Mouse (Mus musculus): ENCODE measurements around the gene Etv6. TPM values are rescaled to one million over a fixed set of nuclear protein-coding genes. Genes with fewer than 3 reads are reported as not detected.

The Etv6 gene
- polyA plus RNA-seq, 1 experiment from 2014 or later = 3.4 TPM

- no peak overlapping the region for H3K9ac ChIP-seq (ENCODE audit: low read depth, low read length)
- no peak overlapping the region for H3K4me2 ChIP-seq (ENCODE audit: low read length)
- no peaks in the 10 kb centered on the region for H3K27me3 ChIP-seq (replicated peaks; ENCODE audit: control insufficient read depth, insufficient read depth, low read length)
- 0 out of 2 replicates have a peak, but pooled peaks have one; percentile 18 for ATAC-seq
- no peak overlapping the region for H3K27ac ChIP-seq (ENCODE audit: low read depth, low read length)
- H3K36me3 ChIP-seq (ENCODE audit: control insufficient read depth, insufficient read depth, low read length) = no peaks in the 10 kb centered on the region
- 69% methylated on average over 9 of the region's 9 CpGs for WGBS
- H3K4me1 ChIP-seq (ENCODE audit: control insufficient read depth, insufficient read depth, low read depth, low read length) = peaks cover 7% of the 10 kb centered on the region
- H3K4me3 ChIP-seq (ENCODE audit: low read length) = no peak overlapping the region
- H3K9me3 ChIP-seq (ENCODE audit: control insufficient read depth, low read length) = no peaks in the 10 kb centered on the region
These were observed 24.5 kb downstream of the Etv6 start for GRCm38 (mm10) chr6:134060036-134060435.

- no peak overlapping the region for H3K4me2 ChIP-seq (ENCODE audit: low read length)
- H3K4me1 ChIP-seq (ENCODE audit: control insufficient read depth, insufficient read depth, low read depth, low read length) = peaks cover 7% of the 10 kb centered on the region
- H3K36me3 ChIP-seq (ENCODE audit: control insufficient read depth, insufficient read depth, low read length) = no peaks in the 10 kb centered on the region
- no peaks in the 10 kb centered on the region for H3K9me3 ChIP-seq (ENCODE audit: control insufficient read depth, low read length)
- 77% methylated on average over 12 of the region's 12 CpGs for WGBS
- no peaks in the 10 kb centered on the region for H3K27me3 ChIP-seq (replicated peaks; ENCODE audit: control insufficient read depth, insufficient read depth, low read length)
- H3K27ac ChIP-seq (ENCODE audit: low read depth, low read length) = no peak overlapping the region
- no peak for ATAC-seq
- no peak overlapping the region for H3K9ac ChIP-seq (ENCODE audit: low read depth, low read length)
- H3K4me3 ChIP-seq (ENCODE audit: low read length) = no peak overlapping the region
These were observed 25.3 kb downstream of the Etv6 start for GRCm38 (mm10) chr6:134060811-134061210.

- Histone ChIP-seq H3K4me2 (ENCODE audit: low read length) (no peak overlapping the region), H3K27me3 (replicated peaks; ENCODE audit: control insufficient read depth, insufficient read depth, low read length) (no peaks in the 10 kb centered on the region), H3K36me3 (ENCODE audit: control insufficient read depth, insufficient read depth, low read length) (no peaks in the 10 kb centered on the region), H3K9ac (ENCODE audit: low read depth, low read length) (no peak overlapping the region), H3K27ac (ENCODE audit: low read depth, low read length) (no peak overlapping the region), H3K9me3 (ENCODE audit: control insufficient read depth, low read length) (no peaks in the 10 kb centered on the region), H3K4me1 (ENCODE audit: control insufficient read depth, insufficient read depth, low read depth, low read length) (no peaks in the 10 kb centered on the region), H3K4me3 (ENCODE audit: low read length) (no peak overlapping the region)
- no peak for ATAC-seq
- 91% methylated on average over 11 of the region's 11 CpGs for WGBS
These were observed 29.7 kb downstream of the Etv6 start for GRCm38 (mm10) chr6:134065018-134065725.

- no peaks in the 10 kb centered on the region for H3K9me3 ChIP-seq (ENCODE audit: control insufficient read depth, low read length)
- no peak overlapping the region for H3K27ac ChIP-seq (ENCODE audit: low read depth, low read length)
- H3K36me3 ChIP-seq (ENCODE audit: control insufficient read depth, insufficient read depth, low read length) = no peaks in the 10 kb centered on the region
- no peak overlapping the region for H3K4me3 ChIP-seq (ENCODE audit: low read length)
- WGBS = 59% methylated on average over 6 of the region's 6 CpGs
- H3K4me1 ChIP-seq (ENCODE audit: control insufficient read depth, insufficient read depth, low read depth, low read length) = no peaks in the 10 kb centered on the region
- ATAC-seq = no peak
- no peak overlapping the region for H3K4me2 ChIP-seq (ENCODE audit: low read length)
- H3K9ac ChIP-seq (ENCODE audit: low read depth, low read length) = no peak overlapping the region
- no peaks in the 10 kb centered on the region for H3K27me3 ChIP-seq (replicated peaks; ENCODE audit: control insufficient read depth, insufficient read depth, low read length)
These were observed 30.6 kb downstream of the Etv6 start for GRCm38 (mm10) chr6:134066112-134066511.

DNA sequence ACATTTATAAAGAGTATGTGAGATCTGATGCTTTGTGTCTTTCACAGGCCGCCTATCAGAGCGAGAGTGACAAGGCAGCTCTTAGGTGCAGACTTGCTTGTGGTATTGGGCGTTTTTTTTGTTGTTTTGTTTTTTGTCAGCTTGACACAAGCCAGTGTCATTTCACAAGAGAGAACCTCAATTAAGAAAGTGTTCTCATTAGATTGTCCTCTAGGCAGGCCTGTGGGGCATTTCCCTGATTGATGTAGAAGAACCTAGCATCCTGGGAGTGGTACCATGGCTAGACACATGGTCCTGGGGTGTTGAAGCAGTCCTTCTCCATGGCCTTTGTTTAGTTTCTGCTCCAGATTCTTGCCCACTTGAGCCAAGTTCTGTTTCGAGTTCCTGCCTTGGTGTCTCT is 31.5 kb downstream of the Etv6 start:
- no peak overlapping the region for H3K4me3 ChIP-seq (ENCODE audit: low read length)
- 94% methylated on average over 4 of the region's 4 CpGs for WGBS

GRCm38 (mm10) chr6:134067536-134067935 is 32.0 kb downstream of the Etv6 start:
- Histone ChIP-seq H3K4me1 (ENCODE audit: control insufficient read depth, insufficient read depth, low read depth, low read length) (no peaks in the 10 kb centered on the region), H3K4me2 (ENCODE audit: low read length) (no peak overlapping the region), H3K4me3 (ENCODE audit: low read length) (no peak overlapping the region), H3K36me3 (ENCODE audit: control insufficient read depth, insufficient read depth, low read length) (no peaks in the 10 kb centered on the region), H3K9me3 (ENCODE audit: control insufficient read depth, low read length) (no peaks in the 10 kb centered on the region), H3K27me3 (replicated peaks; ENCODE audit: control insufficient read depth, insufficient read depth, low read length) (no peaks in the 10 kb centered on the region), H3K9ac (ENCODE audit: low read depth, low read length) (no peak overlapping the region), H3K27ac (ENCODE audit: low read depth, low read length) (no peak overlapping the region)
- ATAC-seq = no peak
- WGBS = 97% methylated on average over 8 of the region's 8 CpGs

More for the DNA sequence above, 31.5 kb downstream of the Etv6 start:
- Histone ChIP-seq H3K36me3 (ENCODE audit: control insufficient read depth, insufficient read depth, low read length) (no peaks in the 10 kb centered on the region), H3K4me1 (ENCODE audit: control insufficient read depth, insufficient read depth, low read depth, low read length) (no peaks in the 10 kb centered on the region), H3K27ac (ENCODE audit: low read depth, low read length) (no peak overlapping the region), H3K4me2 (ENCODE audit: low read length) (no peak overlapping the region), H3K9ac (ENCODE audit: low read depth, low read length) (no peak overlapping the region), H3K27me3 (replicated peaks; ENCODE audit: control insufficient read depth, insufficient read depth, low read length) (no peaks in the 10 kb centered on the region), H3K9me3 (ENCODE audit: control insufficient read depth, low read length) (no peaks in the 10 kb centered on the region)
- no peak for ATAC-seq

GRCm38 (mm10) chr6:134072439-134072838 is 36.9 kb downstream of the Etv6 start:
- 82% methylated on average over 7 of the region's 7 CpGs for WGBS
- Histone ChIP-seq H3K27ac (ENCODE audit: low read depth, low read length) (no peak overlapping the region), H3K4me3 (ENCODE audit: low read length) (no peak overlapping the region), H3K4me1 (ENCODE audit: control insufficient read depth, insufficient read depth, low read depth, low read length) (no peaks in the 10 kb centered on the region), H3K9me3 (ENCODE audit: control insufficient read depth, low read length) (no peaks in the 10 kb centered on the region), H3K9ac (ENCODE audit: low read depth, low read length) (no peak overlapping the region), H3K36me3 (ENCODE audit: control insufficient read depth, insufficient read depth, low read length) (no peaks in the 10 kb centered on the region), H3K4me2 (ENCODE audit: low read length) (no peak overlapping the region), H3K27me3 (replicated peaks; ENCODE audit: control insufficient read depth, insufficient read depth, low read length) (no peaks in the 10 kb centered on the region)
- ATAC-seq = no peak

DNA sequence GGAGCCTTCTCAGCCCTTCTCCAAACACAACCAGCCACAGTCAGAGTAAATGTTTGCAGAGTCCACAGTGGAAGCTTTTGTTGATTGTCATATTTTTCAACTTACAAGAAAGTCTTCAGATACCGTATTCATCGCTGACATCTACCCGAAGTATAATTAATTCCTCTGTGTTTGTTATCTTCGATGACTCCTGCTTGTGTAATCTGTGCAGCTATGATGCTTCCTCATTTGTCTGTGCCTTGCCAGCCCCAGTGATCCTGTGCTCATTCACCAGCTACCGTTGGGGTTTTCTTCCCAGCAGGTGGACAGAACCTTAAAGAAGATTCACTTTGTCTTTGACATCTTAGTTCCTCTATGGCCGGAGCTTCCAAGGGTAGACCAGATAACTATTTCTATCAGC is 37.4 kb downstream of the Etv6 start:
- no peak overlapping the region for H3K4me3 ChIP-seq (ENCODE audit: low read length)
- 85% methylated on average over 6 of the region's 6 CpGs for WGBS
- H3K36me3 ChIP-seq (ENCODE audit: control insufficient read depth, insufficient read depth, low read length) = no peaks in the 10 kb centered on the region
- H3K9ac ChIP-seq (ENCODE audit: low read depth, low read length) = no peak overlapping the region
- no peak for ATAC-seq
- H3K4me2 ChIP-seq (ENCODE audit: low read length) = no peak overlapping the region
- no peaks in the 10 kb centered on the region for H3K9me3 ChIP-seq (ENCODE audit: control insufficient read depth, low read length)
- no peaks in the 10 kb centered on the region for H3K4me1 ChIP-seq (ENCODE audit: control insufficient read depth, insufficient read depth, low read depth, low read length)
- no peaks in the 10 kb centered on the region for H3K27me3 ChIP-seq (replicated peaks; ENCODE audit: control insufficient read depth, insufficient read depth, low read length)
- H3K27ac ChIP-seq (ENCODE audit: low read depth, low read length) = no peak overlapping the region

GRCm38 (mm10) chr6:134074353-134074752 is 38.9 kb downstream of the Etv6 start:
- no peak overlapping the region for H3K4me3 ChIP-seq (ENCODE audit: low read length)
- no peak overlapping the region for H3K9ac ChIP-seq (ENCODE audit: low read depth, low read length)
- H3K4me2 ChIP-seq (ENCODE audit: low read length) = no peak overlapping the region
- ATAC-seq = no peak
- no peaks in the 10 kb centered on the region for H3K9me3 ChIP-seq (ENCODE audit: control insufficient read depth, low read length)
- no peak overlapping the region for H3K27ac ChIP-seq (ENCODE audit: low read depth, low read length)
- H3K27me3 ChIP-seq (replicated peaks; ENCODE audit: control insufficient read depth, insufficient read depth, low read length) = no peaks in the 10 kb centered on the region
- H3K4me1 ChIP-seq (ENCODE audit: control insufficient read depth, insufficient read depth, low read depth, low read length) = no peaks in the 10 kb centered on the region; the same call in 1 of the 2 replicates
- 100% methylated on average over 1 of the region's 1 CpGs for WGBS
- H3K36me3 ChIP-seq (ENCODE audit: control insufficient read depth, insufficient read depth, low read length) = no peaks in the 10 kb centered on the region
